Mouse (Mus musculus) large intestine, adult 2 months (tissue): Measurements from ENCODE around the gene Tescl. TPM values are rescaled to one million over a fixed set of nuclear protein-coding genes. Genes with fewer than 3 reads are reported as not detected.
A peak's percentile ranks its signal among the peaks of the same experiment; 100 is the strongest.

Source experiments
- DNase-seq: peaks from one replicate; pipeline ENCODE4 v3.0.0-alpha.2; 2012; ENCODE audit warnings: low read depth, low spot score
- WGBS: fragments of 180-500 bp; shearing (Covaris S2); methylation state at CpG from one replicate; pipeline ENCODE4 v1.1.7; 2018; 5-methylcytosine and 5-hydroxymethylcytosine counted together
- polyA plus RNA-seq: library from polyadenylated mRNA; depleted of rRNA; stranded (reverse); fragments of >200 nt; gene quantifications from 2 replicates; pipeline ENCODE4 v1.2.3, GENCODE M21; 2012

Gene Tescl
- polyA plus RNA-seq, 1 experiment: 0.16 TPM

DNA sequence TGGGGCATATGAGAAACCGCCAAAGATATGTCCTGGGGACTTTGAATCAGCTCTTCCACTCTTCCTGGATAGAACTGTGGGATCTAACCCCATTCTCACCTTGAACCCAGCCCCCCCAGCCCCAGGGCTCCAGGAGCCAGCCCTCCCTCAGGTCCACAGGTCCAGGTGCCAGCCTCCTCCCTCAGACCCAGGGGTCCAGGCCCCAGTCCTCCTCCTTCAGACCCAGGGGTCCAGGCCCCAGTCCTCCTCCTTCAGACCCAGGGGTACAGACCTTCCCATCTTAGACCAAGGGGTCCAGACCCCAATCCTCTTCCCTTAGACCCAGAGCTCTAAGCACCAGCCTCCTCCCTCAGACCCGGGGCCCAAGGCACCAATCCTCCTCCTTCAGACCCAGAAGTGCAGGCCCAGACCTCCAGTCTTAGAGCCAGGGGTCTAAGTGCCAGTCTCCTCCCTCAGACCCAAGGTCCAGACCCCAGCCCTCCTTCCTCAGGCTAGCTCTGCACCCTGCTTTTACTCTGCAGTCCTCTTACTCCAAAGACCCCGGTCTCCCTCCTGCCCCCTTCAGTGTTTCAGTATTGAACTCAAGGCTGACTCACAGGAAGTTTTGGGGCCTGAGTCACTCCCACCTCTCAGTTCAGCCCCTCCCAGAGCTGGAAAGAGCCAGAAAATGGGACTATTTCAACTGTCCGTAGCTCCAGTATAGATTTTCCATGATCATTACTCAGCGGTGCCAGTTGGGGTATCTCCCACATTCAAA lies 31.7 kb upstream of the Tescl start:
- DNase-seq: no peak
- WGBS: 58% methylated on average over 5 of the region's 5 CpGs

DNA sequence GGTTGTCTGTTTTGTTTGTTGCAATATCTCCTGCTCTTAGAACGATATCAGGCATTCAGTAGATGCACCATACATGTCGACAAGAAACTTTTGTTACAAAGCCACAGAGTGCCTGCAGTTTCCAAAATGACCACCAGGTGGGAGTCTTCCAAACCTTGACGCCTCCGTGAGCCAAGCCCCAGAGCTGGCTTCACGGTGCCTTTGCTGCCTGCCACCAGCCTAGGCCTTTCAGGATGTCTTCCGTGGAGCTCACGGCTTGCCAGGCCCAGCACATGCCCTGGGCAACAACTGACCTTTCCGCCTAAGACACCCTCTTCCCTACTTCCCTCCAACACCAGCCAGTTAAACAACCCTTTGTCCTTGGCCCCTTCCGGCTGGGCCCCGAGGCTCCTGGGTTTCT lies 31.1 kb upstream of the Tescl start:
- peak; percentile 76 for DNase-seq
- WGBS: 8% methylated on average over 10 of the region's 10 CpGs

DNA sequence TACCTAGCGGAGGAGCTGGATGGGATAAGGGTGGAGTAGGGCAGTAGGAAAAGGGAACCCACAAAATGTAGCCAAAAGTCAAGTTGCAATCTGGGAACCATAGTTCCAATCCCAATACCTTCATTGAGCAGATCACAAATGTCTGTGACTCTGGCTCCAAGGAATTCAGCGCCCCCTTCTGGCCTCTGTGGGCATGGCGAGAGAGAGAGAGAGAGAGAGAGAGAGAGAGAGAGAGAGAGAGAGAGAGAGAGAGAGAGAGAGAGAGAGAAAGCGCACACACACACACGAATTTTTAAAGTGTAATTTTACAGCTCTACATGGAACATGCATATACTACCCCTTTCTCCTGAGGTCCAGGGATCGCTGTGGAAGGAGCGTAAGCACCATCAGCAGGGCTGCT lies 29.5 kb upstream of the Tescl start:
- DNase-seq: no peak
- 12% methylated on average over 7 of the region's 7 CpGs for WGBS

DNA sequence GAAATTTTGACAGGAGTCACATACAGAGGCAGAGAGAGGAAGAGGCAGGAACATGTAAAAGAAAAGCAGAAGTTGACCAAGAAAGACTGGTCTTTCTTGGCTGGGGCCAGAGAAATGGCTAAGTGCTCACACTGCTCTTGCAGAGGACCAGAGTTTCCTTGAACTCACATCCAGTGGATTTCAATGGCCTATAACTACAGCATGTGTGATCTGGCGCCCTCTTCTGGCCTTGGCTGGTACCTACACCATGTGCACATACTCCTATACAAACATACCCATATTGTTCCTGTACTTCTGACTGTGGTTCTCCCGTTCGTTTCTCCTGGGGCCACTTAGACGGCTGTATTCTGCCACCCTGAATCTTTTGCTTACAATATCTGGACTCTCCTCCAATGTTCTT lies 27.3 kb upstream of the Tescl start:
- 61% methylated on average over 4 of the region's 4 CpGs for WGBS
- no peak for DNase-seq

DNA sequence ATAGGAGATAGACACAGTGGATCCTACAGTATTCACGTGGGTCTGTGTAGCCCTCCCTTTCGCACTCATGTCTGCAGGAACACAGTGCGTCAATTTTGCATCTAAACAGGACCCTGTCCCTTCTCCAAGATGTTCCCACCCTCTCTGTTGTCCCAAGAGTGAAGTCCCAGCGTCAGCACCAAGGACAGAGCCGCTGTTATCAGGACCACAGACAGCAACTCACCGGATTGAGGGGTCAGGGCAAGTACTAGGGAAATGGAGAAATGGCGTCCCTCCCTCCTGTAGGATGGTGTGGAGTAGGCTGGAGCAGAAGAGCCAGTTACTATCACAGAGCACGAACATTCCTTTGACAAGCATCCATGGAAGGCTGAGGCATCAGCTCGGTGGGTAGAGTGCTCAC lies 25.5 kb upstream of the Tescl start:
- DNase-seq: no peak

DNA sequence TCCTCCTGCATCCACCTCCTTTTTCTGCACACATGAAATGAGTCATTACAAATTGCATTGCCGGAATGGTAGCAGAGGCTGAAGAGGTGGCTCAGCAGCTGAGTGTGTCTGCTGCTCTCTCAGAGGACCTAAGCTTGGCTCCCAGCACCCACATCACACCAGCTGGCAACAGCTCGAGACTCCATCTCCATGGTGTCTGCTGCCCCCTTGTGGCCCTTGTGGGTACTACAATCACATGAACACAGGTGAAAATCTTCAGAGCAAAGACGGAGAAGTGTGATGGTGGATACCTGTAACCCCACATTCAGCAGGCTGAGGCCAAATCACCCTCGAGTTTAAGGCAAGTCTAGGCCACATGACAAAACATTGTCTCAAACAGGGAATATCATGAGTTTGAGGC lies 24.2 kb upstream of the Tescl start:
- DNase-seq: no peak
- 51% methylated on average over 4 of the region's 4 CpGs for WGBS

More for the DNA sequence above, 25.5 kb upstream of the Tescl start:
- WGBS: 26% methylated on average over 9 of the region's 9 CpGs

DNA sequence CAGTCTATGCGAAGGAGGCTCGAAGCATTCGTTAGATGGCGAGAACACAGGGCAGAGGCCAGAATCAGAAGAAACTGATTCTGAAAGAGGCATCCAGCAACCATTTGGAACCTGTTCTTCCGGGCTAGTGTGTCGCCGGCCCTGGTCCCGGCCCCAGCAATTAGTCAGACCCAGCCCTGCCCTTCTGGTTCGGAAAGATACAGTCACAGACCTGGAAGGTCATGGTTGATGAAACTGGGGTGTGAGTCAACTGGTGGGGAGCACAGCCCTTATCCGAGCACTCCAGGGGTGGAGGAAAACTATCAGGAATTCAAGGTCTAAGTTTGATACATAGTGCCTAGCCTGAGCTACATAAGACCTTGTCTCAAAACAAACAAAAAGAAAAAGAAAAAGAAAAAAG lies 22.3 kb upstream of the Tescl start:
- 60% methylated on average over 10 of the region's 10 CpGs for WGBS
- DNase-seq: no peak

DNA sequence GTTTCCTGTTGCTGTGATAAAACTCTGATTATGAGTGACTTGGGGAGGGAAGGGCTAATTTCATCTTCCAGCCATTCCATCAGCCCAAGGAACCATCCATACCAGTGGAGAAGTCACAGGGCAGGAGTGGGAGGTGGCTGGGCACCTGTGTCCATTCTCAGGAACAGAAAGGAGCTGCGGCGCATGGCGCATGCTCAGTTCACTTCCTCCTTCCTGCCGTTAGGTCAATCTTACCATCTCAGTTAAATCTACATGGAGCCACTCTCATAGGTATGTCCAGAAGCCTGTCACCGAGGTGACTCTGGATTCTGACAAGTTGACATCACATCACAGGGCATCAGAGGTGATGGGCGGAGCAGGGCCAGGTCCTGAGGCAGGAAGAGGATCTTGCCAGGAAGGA lies 21.9 kb upstream of the Tescl start:
- 70% methylated on average over 6 of the region's 6 CpGs for WGBS
- no peak for DNase-seq

DNA sequence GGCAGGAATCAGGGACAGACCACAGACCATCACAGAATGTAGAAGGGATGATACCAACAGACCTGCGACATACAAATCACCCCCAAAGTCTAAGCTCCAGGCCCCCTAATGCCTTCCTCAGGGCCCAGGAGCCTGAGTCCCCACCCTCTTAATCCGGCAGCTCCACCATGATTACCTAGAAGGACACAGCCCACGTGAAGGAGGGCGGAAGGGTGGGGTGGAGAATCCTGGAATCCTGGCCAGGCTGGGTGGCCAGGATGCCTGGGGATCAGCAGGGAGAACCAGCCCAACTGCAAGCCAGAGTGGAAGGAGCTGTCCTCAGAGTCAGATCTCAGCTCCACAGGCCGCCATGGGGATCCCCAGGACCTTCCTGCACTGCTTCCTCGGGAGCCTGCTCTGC lies 15.2 kb upstream of the Tescl start, which contains the start of gene Lypd5:
Lypd5 (plus strand) TSS at position 301 of the 400 bp plus-strand sequence.
- 30% methylated on average over 6 of the region's 6 CpGs for WGBS
- DNase-seq: no peak

DNA sequence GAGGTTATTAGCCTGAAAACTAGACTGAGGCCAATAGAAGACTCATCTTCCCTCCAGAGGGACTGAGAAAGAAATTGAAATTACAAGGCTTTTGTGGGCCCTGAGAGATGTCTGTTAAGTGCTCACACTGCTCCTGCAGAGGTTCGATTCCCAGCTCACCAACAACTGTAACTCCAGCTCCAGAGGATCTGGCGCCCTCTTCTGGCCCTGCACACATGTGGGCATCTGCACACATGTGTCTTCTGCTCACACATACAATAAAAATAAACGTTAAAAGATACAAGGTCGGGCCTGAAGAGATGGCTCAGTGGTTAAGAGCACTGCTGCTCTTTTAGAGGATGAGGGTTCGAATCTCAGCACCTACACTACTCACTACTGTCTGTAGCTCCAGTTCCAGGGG lies 12.7 kb upstream of the Tescl start:
- DNase-seq: no peak
- 72% methylated on average over 5 of the region's 5 CpGs for whole genome bisulfite sequencing

DNA sequence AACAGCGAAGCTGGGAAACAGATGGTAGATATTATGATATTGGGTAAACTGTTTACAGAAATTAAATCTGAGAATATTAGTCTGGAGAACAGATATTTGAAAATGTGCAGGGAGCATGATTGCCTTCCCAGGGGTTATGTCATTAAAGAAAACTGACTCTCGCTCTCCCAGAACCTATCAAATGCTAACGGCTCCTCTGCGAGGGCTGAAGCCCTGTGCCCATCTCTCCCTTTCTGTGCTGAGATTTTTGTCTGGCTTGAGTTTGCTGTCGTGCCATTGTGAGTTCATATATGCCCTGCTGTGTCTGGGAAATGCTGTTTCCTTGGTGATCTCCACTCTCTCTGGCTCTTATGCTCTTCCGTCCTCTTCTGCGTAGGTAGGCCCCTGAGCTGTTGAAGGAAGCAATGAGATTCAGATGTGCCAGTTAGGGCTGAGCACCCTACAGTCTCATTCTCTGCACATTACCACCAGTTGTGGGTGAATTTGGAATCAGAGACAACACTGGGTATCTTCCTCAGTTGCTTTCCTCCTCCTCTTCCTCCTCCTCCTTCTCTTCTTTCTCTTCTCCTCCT lies 10.1 kb upstream of the Tescl start:
- no peak for DNase-seq
- WGBS: 76% methylated on average over 7 of the region's 7 CpGs

DNA sequence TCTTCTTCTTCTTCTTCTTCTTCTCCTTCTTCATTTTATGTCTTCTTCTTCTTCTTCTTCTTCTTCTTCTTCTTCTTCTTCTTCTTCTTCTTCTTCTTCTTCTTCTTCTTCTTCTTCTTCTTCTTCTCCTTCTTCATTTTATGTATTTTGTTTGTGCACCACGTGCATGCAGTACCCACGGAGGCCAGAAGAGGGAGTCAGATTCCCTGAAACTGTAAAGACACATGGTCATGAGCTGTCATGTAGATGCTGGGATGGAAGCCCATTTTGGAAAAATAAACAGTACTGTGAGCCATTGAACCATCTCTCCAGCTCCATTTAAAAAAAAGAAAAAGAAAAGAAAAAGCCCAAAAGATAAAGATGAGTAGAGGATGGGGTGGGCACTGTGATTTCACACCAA lies 4.5 kb upstream of the Tescl start:
- DNase-seq: no peak
- 56% methylated on average over 2 of the region's 2 CpGs for WGBS

DNA sequence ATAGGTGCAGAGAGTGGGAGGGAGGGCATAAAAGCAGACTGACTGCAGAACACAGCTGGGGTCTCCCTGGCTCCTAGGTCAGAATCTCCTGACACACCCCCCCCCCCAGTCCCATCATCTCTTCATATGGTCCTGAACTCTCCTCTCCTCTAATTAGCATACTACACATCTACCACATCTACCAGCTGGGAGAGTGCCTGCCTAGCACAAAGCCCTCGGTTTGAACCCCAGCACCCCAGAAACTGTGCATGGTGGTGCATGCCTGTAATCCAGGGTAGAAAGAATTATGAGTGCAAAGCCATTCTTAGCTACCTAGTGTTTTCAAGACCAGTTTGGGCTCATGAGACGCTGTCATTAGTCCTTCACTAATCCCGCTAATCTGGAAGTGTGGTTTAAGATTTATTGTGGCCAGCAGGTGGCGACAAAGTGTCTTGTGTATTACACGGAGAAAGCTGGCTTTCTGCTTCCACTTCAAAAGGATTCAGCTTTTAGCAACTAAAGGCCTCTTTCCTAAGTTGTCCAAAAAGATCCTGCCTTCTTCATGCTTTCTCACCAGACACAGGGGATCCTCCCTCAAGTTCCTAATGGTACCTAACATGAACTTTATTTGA lies 2.1 kb upstream of the Tescl start:
- 10% methylated on average over 5 of the region's 5 CpGs for WGBS
- DNase-seq: peak; percentile 36

DNA sequence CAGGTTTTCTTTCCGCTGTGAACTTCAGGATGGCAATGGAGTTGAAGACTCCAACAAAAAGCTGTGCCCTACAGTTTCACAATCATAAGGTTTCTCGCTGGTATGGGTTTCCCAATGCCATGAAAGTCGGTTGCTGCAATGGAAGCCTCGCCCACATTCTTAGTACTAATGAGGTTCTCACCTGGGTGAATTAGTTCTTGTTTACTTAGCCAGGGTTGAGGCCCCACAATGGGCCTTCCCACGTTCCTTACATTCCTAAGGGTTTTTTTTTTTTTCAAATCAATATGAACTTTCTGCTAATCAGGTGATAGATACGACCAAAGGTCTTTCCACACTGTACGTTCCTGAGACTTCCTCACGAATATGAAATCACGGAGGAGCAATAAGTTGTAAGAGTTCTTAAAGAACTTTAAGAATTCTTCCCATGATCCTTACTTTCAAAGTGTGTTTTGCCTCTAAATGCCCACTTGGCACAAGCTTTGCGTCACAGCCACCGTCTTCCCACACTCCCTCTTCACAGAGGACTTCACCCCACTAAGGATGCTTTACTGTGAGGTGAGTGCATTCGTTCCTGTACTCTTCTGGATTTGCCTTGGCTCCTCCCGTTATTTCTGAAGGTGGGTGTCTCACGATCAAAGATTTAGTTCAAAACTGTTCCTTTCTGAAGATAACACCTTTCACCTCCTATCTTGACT lies 6.3 kb downstream of the Tescl start:
- 55% methylated on average over 14 of the region's 14 CpGs for WGBS
- no peak for DNase-seq

DNA sequence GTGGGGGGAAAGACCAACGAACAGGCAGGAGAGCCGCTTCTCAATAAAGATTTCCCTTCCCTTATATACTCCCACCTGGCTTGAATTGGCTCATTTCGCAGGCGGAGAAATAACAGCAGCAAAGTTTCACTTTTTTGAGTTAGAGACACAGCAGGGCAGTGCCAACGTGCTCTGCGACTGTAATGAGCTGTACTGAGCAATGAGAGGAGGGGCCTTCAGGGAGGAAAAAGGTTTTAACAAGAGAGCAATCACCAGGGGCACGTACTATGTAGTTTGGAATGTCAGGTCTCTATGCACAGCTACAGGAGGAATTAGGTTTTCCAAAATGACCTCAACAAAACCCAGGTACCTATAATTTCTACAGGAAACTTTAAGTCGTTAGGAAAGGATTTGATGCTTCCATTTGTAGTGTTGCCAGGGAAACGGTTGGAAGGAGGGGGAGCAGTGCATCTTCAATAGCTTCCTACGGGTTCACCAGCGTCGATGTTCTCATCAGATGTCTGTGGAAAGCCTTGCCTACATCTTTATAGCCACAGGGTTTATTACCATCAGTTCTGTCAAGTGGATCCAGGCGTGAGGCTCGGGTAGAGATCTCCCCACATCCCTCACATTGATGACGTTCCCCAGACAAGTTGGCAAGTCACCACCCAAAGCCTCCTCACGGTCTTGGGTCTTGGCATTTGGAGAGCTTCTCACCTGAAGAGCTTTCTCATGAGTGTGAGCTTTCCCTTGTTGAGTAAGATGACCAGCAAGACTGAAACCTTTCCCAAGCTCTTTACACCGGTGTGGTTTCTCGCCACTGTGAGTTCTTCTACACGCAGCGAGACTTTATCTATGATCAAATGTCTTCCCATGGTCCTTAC lies 7.2 kb downstream of the Tescl start:
- WGBS: 53% methylated on average over 20 of the region's 20 CpGs
- no peak for DNase-seq

DNA sequence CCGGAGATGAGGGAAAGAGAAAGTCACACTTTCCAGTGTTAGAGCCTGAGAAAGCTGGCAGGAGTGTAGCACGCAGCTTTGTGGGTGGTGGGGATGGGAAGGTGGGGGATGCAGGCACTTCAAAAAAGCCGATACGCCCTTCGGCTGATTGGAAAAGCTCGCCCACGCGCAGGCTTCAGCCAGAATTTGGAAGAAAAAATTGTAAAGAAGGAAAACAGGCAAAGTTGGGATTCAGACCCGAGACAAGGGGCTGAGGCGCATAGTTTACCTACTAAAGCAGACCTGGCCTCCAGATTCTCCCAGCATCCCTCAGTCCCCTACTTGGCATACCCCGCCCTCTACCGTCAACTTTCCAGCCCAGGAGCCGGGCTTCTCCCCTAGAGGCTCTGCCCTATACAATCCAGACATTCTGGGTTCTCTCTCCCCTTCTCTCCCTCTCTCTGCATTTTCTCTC lies 8.0 kb downstream of the Tescl start:
- no peak for DNase-seq
- WGBS: 28% methylated on average over 13 of the region's 13 CpGs

DNA sequence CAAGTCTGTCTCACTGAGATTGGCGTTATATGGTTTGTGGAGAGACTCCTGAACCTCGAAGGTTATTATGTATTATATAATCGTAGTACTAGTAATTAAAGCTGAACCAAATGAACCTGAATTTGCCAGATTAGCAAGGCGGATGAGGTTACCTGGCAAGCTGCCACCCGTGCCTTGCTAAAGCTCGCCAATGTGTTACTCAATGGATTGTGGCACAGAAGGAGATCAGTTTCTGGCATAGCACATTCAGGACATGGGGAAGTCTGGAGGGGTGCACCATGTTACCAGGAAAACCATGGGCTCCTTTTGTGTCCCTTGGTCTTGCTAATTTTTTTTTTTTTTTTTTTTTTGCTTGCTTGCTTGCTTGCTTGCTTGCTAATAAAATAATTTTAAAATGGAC lies 8.5 kb downstream of the Tescl start:
- peak; percentile 37 for DNase-seq
- WGBS: 41% methylated on average over 6 of the region's 6 CpGs

DNA sequence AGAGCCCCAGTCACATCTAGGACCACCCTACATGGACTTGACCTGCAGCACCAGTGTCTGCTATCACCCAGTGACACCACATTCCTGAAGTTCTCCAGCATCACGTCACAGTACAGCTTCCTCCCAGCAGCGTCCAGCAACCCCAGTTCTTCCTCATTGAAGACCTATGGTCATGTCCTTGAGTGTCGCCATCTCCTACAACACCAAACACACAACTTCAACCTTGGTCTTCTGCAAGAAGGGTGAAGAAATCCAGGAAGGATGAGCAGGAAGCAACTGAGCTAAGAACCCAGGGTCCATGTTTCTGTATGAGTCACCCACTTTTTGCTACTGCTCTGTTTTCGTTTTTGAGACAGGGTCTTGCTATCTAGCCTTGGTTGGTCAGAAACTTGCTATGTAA lies 11.1 kb downstream of the Tescl start:
- DNase-seq: no peak
- WGBS: 63% methylated on average over 4 of the region's 4 CpGs

DNA sequence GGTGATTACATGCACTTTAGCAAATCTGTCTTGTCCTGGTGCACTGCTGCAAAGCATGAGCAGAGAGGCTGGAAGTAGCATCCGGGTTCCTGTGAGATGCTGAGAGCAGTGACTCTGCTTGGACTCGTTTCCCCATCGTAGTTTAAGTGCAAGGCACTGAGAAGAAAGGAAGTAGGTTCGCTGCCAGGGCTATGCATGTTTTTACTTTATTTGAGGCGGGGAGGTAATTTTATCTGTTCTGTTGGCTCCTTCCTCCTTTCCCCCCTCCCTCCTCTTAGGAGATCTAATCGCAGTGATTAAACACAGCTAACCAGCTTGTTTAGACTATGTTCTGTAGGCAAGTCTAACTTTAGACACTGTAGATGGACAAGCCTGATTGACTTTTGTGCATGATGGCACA lies 14.8 kb downstream of the Tescl start:
- WGBS: 36% methylated on average over 6 of the region's 6 CpGs
- DNase-seq: no peak
